Mouse (Mus musculus) intestine, postnatal 0 days (tissue): Measurements from ENCODE around the gene Hist1h2br. TPM values are rescaled to one million over a fixed set of nuclear protein-coding genes. Genes with fewer than 3 reads are reported as not detected.
"Not testable (repeated sequence)": the region's sequence is repeated elsewhere in the genome, so short reads cannot be mapped to it uniquely, and the experiment has no call there.

ENCODE experiments used
- ATAC-seq: fragments of 200-750 bp; cut with Nextera tagmentation; 2 replicates; pipeline ENCODE4 v1.8.0; 2017; ENCODE audit warnings: mild to moderate bottlenecking, moderate TSS enrichment, moderate library complexity
- H3K27ac ChIP-seq: fragments of 300-500 bp; sonication (generic); 2 replicates; pipeline ENCODE4 v1.5.1; 2014; ENCODE audit warnings: mild to moderate bottlenecking, low read depth, low read length, moderate library complexity
- H3K27me3 ChIP-seq: fragments of 300-500 bp; sonication (generic); replicated peaks from 2 replicates; pipeline ENCODE4 v1.6.1; 2014; ENCODE audit warnings: low read length, mixed read lengths; ENCODE audit not compliant: control insufficient read depth, insufficient read depth
- H3K36me3 ChIP-seq: fragments of 300-500 bp; sonication (generic); 2 replicates; pipeline ENCODE4 v1.6.1; 2014; ENCODE audit warnings: mild to moderate bottlenecking, moderate library complexity; ENCODE audit not compliant: control insufficient read depth, insufficient read depth
- H3K4me1 ChIP-seq: fragments of 300-500 bp; sonication (generic); replicated peaks from 2 replicates; pipeline ENCODE4 v1.6.1; 2014; ENCODE audit warnings: antibody characterized with exemption, low read length, mixed read lengths; ENCODE audit not compliant: control insufficient read depth, insufficient read depth
- H3K4me2 ChIP-seq: fragments of 300-500 bp; sonication (generic); replicated peaks from 2 replicates; pipeline ENCODE4 v1.6.1; 2014; ENCODE audit warnings: low read depth, mild to moderate bottlenecking, moderate library complexity
- H3K4me3 ChIP-seq: fragments of 300-500 bp; sonication (generic); 2 replicates; pipeline ENCODE4 v1.5.1; 2014; ENCODE audit warnings: low read depth, low read length
- H3K9ac ChIP-seq: fragments of 300-500 bp; sonication (generic); 2 replicates; pipeline ENCODE4 v1.6.1; 2014; ENCODE audit warnings: mild to moderate bottlenecking, low read depth, low read length
- H3K9me3 ChIP-seq: fragments of 300-500 bp; sonication (generic); 2 replicates; pipeline ENCODE4 v1.6.1; 2016; ENCODE audit warnings: mixed run types; ENCODE audit not compliant: control insufficient read depth
- CTCF ChIP-seq: sonication (generic); IDR thresholded peaks from 2 replicates; pipeline ENCODE4 v1.5.1; 2016; ENCODE audit warnings: low read depth, mild to moderate bottlenecking, control low read depth, antibody characterized with exemption, moderate library complexity
- WGBS: fragments of 180-500 bp; shearing (Covaris S2); extraction: QIAGEN DNeasy Blood & Tissue Kit; methylation state at CpG from one replicate; pipeline ENCODE4 v1.1.7; 2014; 5-methylcytosine and 5-hydroxymethylcytosine counted together
- polyA plus RNA-seq: library from polyadenylated mRNA; unstranded; fragments of >200 nt; fragmentation: Nextera tagmentation; extraction: Ambion mirVana; gene quantifications from 2 replicates; pipeline ENCODE4 v1.2.1, GENCODE M21; 2015

Hist1h2br gene
- polyA plus RNA-seq, 1 experiment from 2014 or later = 10.0 TPM

GRCm38 (mm10) chr13:21820082-21820890, 13.3 kb upstream of the Hist1h2br start:
- not testable (repeated sequence) for H3K27ac ChIP-seq, H3K9me3 ChIP-seq, H3K9ac ChIP-seq, H3K4me1 ChIP-seq, H3K4me2 ChIP-seq, H3K4me3 ChIP-seq, ATAC-seq, H3K36me3 ChIP-seq, H3K27me3 ChIP-seq
- WGBS = 73% methylated on average over 7 of the region's 16 CpGs

- Histone ChIP-seq H3K27me3 (no peaks in the 10 kb centered on the region), H3K36me3 (no peaks in the 10 kb centered on the region), H3K4me3 (no peak overlapping the region), H3K4me2 (no peak overlapping the region), H3K27ac (no peak overlapping the region), H3K9me3 (no peaks in the 10 kb centered on the region), H3K9ac (no peak overlapping the region), H3K4me1 (no peaks in the 10 kb centered on the region)
- no peak for TF ChIP-seq CTCF
- ATAC-seq = no peak
- WGBS = 41% methylated on average over 3 of the region's 3 CpGs
Measured at GRCm38 (mm10) chr13:21828511-21828910, 5.0 kb upstream of the Hist1h2br start.

GRCm38 (mm10) chr13:21830344-21830743, 3.2 kb upstream of the Hist1h2br start:
- Histone ChIP-seq H3K4me3 (no peak overlapping the region), H3K9ac (no peak overlapping the region), H3K27me3 (no peaks in the 10 kb centered on the region), H3K36me3 (no peaks in the 10 kb centered on the region), H3K4me1 (no peaks in the 10 kb centered on the region), H3K27ac (no peak overlapping the region), H3K9me3 (no peaks in the 10 kb centered on the region), H3K4me2 (no peak overlapping the region)
- no peak for ATAC-seq
- TF ChIP-seq CTCF = no peak
- WGBS = 91% methylated on average over 10 of the region's 10 CpGs

- peak; percentile 78 for ATAC-seq
- not testable (repeated sequence) for H3K27ac ChIP-seq, H3K9me3 ChIP-seq, H3K9ac ChIP-seq, H3K36me3 ChIP-seq, H3K4me3 ChIP-seq, H3K27me3 ChIP-seq, H3K4me1 ChIP-seq
- WGBS = under 1% methylated on average over 18 of the region's 58 CpGs
- H3K4me2 ChIP-seq = 0 out of 2 replicates have a peak within 1 kb of the TSS, but pooled peaks have one; percentile 32
Measured at GRCm38 (mm10) chr13:21831418-21832394, 1.8 kb upstream of the Hist1h2br start, which contains the start of gene Hist1h4n. Gene Hist1h4n, minus strand, starts transcription at chr13:21832196.

- WGBS = no CpG with 5 or more reads among the region's 4 CpGs
Measured at GRCm38 (mm10) chr13:21840508-21840907, 7.0 kb downstream of the Hist1h2br start.

DNA sequence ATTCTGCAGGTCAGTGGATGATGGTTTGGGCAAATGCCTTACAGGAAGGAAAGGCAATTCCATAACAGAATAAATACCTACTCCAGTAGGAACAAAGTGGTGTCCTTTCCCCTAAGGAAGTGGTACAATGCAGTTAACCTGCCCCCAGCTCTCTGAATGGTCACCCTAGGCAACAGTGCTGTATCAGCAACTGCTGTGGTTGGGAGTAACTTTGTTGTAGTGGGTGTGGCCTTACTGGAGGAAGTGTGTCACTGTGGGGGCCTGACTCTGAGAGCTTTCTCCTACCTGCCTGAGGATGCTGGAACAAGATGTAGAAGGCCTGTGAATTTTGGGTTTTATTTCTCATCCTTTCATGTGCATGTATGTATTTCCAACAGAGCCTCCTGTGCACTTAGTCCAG, 12.8 kb downstream of the Hist1h2br start:
- not testable (repeated sequence) for ATAC-seq, H3K9me3 ChIP-seq, H3K36me3 ChIP-seq, H3K27me3 ChIP-seq, H3K27ac ChIP-seq, H3K9ac ChIP-seq, H3K4me3 ChIP-seq, H3K4me2 ChIP-seq, H3K4me1 ChIP-seq

More at GRCm38 (mm10) chr13:21840508-21840907, 7.0 kb downstream of the Hist1h2br start:
- H3K4me2 ChIP-seq, H3K4me3 ChIP-seq, H3K27ac ChIP-seq, H3K27me3 ChIP-seq, H3K9ac ChIP-seq, H3K4me1 ChIP-seq, H3K9me3 ChIP-seq, H3K36me3 ChIP-seq: not testable (repeated sequence)
- ATAC-seq = peak; percentile 84
